Mouse (Mus musculus) CH12.LX (cell line): ENCODE measurements around the gene Camta1. TPM values are rescaled to one million over a fixed set of nuclear protein-coding genes. Genes with fewer than 3 reads are reported as not detected.
A peak's percentile ranks its signal among the peaks of the same experiment; 100 is the strongest.

ENCODE experiments used
- DNase-seq: peaks from one replicate; pipeline ENCODE4 v3.0.0-alpha.2; 2013; ENCODE audit errors: extremely low read depth
- H3K27ac ChIP-seq: 2 replicates; pipeline ENCODE4 v1.5.1; 2012; ENCODE audit warnings: low read depth, mild to moderate bottlenecking, control low read depth, moderate library complexity; ENCODE audit not compliant: insufficient read depth
- H3K27me3 ChIP-seq: replicated peaks from 2 replicates; pipeline ENCODE3; 2012; ENCODE audit warnings: inconsistent platforms
- H3K36me3 ChIP-seq, 2 experiments: replicated peaks in 1 of 2; 2 replicates each; pipeline versions ENCODE3 to v1.6.1; 2012; ENCODE audit warnings: inconsistent platforms in 1 of 2, low read length in 1 of 2, mild to moderate bottlenecking in 1 of 2, mixed read lengths in 1 of 2, moderate library complexity in 1 of 2; ENCODE audit not compliant: control insufficient read depth in 1 of 2, insufficient read depth in 1 of 2
- H3K4me1 ChIP-seq, 2 experiments: 2 replicates each; pipeline ENCODE4 v1.6.1; 2012; ENCODE audit warnings: inconsistent platforms in 1 of 2, moderate library complexity in 1 of 2; ENCODE audit not compliant: insufficient read depth in 2 of 2, control insufficient read depth in 1 of 2
- H3K4me2 ChIP-seq: 2 replicates; pipeline ENCODE4 v1.6.1; 2012; ENCODE audit warnings: low read depth, mild to moderate bottlenecking, control low read depth; ENCODE audit not compliant: poor library complexity, insufficient read depth, severe bottlenecking
- H3K4me3 ChIP-seq, 3 experiments: fragments of 150-350 bp in 1 of 3; sonication (generic) in 1 of 3; replicated peaks in 1 of 3; 2 replicates each; pipeline versions ENCODE3 to v1.5.1; 2011 to 2012; ENCODE audit warnings: low read depth in 2 of 3, low read length in 2 of 3, mild to moderate bottlenecking in 2 of 3, moderate library complexity in 2 of 3, control low read depth in 1 of 3, improper control_type of control experiment in 1 of 3, inconsistent platforms in 1 of 3, mixed read lengths in 1 of 3; ENCODE audit not compliant: poor library complexity in 1 of 3
- H3K79me2 ChIP-seq: replicated peaks from 2 replicates; pipeline ENCODE4 v1.6.1; 2012; ENCODE audit warnings: mild to moderate bottlenecking, moderate library complexity; ENCODE audit not compliant: control insufficient read depth, poor library complexity, insufficient read depth, severe bottlenecking; ENCODE audit errors: extremely low read depth
- H3K9ac ChIP-seq: 2 replicates; pipeline ENCODE4 v1.6.1; 2012; ENCODE audit warnings: low read depth, mild to moderate bottlenecking, control low read depth, moderate library complexity; ENCODE audit not compliant: insufficient read depth
- H3K9me3 ChIP-seq: replicated peaks from 2 replicates; pipeline ENCODE3; 2012; ENCODE audit warnings: low read length, inconsistent platforms, mixed read lengths
- CHD1 ChIP-seq: IDR thresholded peaks from 2 replicates; pipeline ENCODE4 v1.6.1; 2012; ENCODE audit warnings: low read depth, low read length, improper control_type of control experiment, inconsistent platforms
- CHD2 ChIP-seq: IDR thresholded peaks from 2 replicates; pipeline ENCODE4 v1.6.1; 2011; ENCODE audit warnings: low read length, improper control_type of control experiment
- CTCF ChIP-seq, 2 experiments: IDR thresholded peaks in 1 of 2; conservative IDR thresholded peaks in 1 of 2; 2 replicates each; pipeline ENCODE4 v1.5.1; 2011 to 2012; ENCODE audit warnings: low read depth in 2 of 2, low read length in 2 of 2, improper control_type of control experiment in 1 of 2, inconsistent platforms in 1 of 2, mild to moderate bottlenecking in 1 of 2, moderate library complexity in 1 of 2
- E2F4 ChIP-seq: IDR thresholded peaks from 2 replicates; pipeline ENCODE4 v1.6.1; 2011; ENCODE audit warnings: low read depth, low read length, improper control_type of control experiment; ENCODE audit not compliant: insufficient replicate concordance
- EP300 ChIP-seq: IDR thresholded peaks from 2 replicates; pipeline ENCODE4 v1.6.1; 2011; ENCODE audit warnings: low read length, improper control_type of control experiment
- GABPA ChIP-seq: IDR thresholded peaks from 2 replicates; pipeline ENCODE4 v1.6.1; 2012; ENCODE audit warnings: low read depth, low read length, improper control_type of control experiment, inconsistent platforms; ENCODE audit not compliant: insufficient replicate concordance
- HCFC1 ChIP-seq: IDR thresholded peaks from 2 replicates; pipeline ENCODE4 v1.6.1; 2012; ENCODE audit warnings: low read depth, mild to moderate bottlenecking, inconsistent platforms, low read length, improper control_type of control experiment
- JUND ChIP-seq: conservative IDR thresholded peaks from 2 replicates; pipeline ENCODE4 v1.6.1; 2011; ENCODE audit warnings: low read depth, low read length, improper control_type of control experiment
- MYC ChIP-seq: IDR thresholded peaks from 2 replicates; pipeline ENCODE4 v1.6.1; 2011; ENCODE audit warnings: low read depth, mild to moderate bottlenecking, improper control_type of control experiment, low read length
- NELFE ChIP-seq: IDR thresholded peaks from 2 replicates; pipeline ENCODE4 v1.6.1; 2011; ENCODE audit warnings: low read depth, low read length, improper control_type of control experiment
- NRF1 ChIP-seq: IDR thresholded peaks from 2 replicates; pipeline ENCODE4 v1.6.1; 2014; ENCODE audit warnings: low read depth, mild to moderate bottlenecking, inconsistent platforms, low read length, improper control_type of control experiment, moderate library complexity
- POLR2AphosphoS2 ChIP-seq: IDR thresholded peaks from 2 replicates; pipeline ENCODE4 v1.6.1; 2011; ENCODE audit warnings: low read depth, low read length, improper control_type of control experiment
- SMC3 ChIP-seq: IDR thresholded peaks from 2 replicates; pipeline ENCODE4 v1.6.1; 2011; ENCODE audit warnings: low read depth, low read length, improper control_type of control experiment
- TBP ChIP-seq: conservative IDR thresholded peaks from 2 replicates; pipeline ENCODE4 v1.6.1; 2011; ENCODE audit warnings: low read depth, low read length, improper control_type of control experiment
- ZC3H11A ChIP-seq: IDR thresholded peaks from 2 replicates; pipeline ENCODE4 v1.6.1; 2012; ENCODE audit warnings: low read depth, mild to moderate bottlenecking, inconsistent platforms, low read length, improper control_type of control experiment
- ZMIZ1 ChIP-seq: IDR thresholded peaks from 2 replicates; pipeline ENCODE4 v1.6.1; 2012; ENCODE audit warnings: low read depth, mild to moderate bottlenecking, inconsistent platforms, low read length, improper control_type of control experiment
- ZNF384 ChIP-seq: IDR thresholded peaks from 2 replicates; pipeline ENCODE4 v1.6.1; 2012; ENCODE audit warnings: low read depth, low read length, improper control_type of control experiment, inconsistent platforms
- dilution Hi-C: fragments of 300-500 bp; cut with MboI; formaldehyde crosslinking; loops from 2 replicates; pipeline ENCODE4 v1.14.3; 2020; ENCODE audit warnings: low sequenced_read_pairs; ENCODE audit not compliant: extremely low pct_unique_long_range_greater_than_20kb, extremely low pct_ligation_motif_present
- in situ Hi-C: fragments of 300-500 bp; cut with MboI; formaldehyde crosslinking; loops from 3 replicates; pipeline ENCODE4 v1.14.3; 2019; ENCODE audit warnings: low sequenced_read_pairs, low pct_ligation_motif_present, low pct_unique_long_range_greater_than_20kb, mixed read lengths
- polyA plus RNA-seq: library from polyadenylated mRNA; unstranded; fragments of >175 nt; gene quantifications from 2 replicates; pipeline ENCODE4 v1.2.1, GENCODE M21; 2012; ENCODE audit warnings: low read depth; ENCODE audit not compliant: insufficient read length
- total RNA-seq, 2 experiments: library from RNA; depleted of rRNA; stranded (reverse); fragments of 300-350 nt in 1 of 2; fragments of >200 nt in 1 of 2; gene quantifications; 2 replicates each; pipeline ENCODE4 v1.2.3; 2012 to 2014

Camta1 gene
- total and polyA plus RNA-seq, 3 experiments, result 9.9 to 32.5 (median 15.3) TPM

- no peaks in the 10 kb centered on the region for H3K36me3 ChIP-seq
- peaks cover 8% of the 10 kb centered on the region for H3K9me3 ChIP-seq
- H3K4me3 ChIP-seq, result no peak overlapping the region
- no peak overlapping the region for H3K4me2 ChIP-seq
- no peak for DNase-seq
- peaks cover 27% of the 10 kb centered on the region for H3K27me3 ChIP-seq
- H3K79me2 ChIP-seq, result no peaks in the 10 kb centered on the region
- in situ Hi-C loops, result loop anchor here (25.0 kb wide), 2 partner anchors 108 to 733 kb away; no protein-coding TSS in a partner anchor
- dilution Hi-C loops, result no loop called here
- TF ChIP-seq NELFE (no peak), JUND (no peak), CHD2 (no peak), TBP (no peak), SMC3 (no peak), CTCF (conservative IDR thresholded peaks at IDR 0.05 in 1 of 2, IDR thresholded peaks at IDR 0.05 in 1 of 2; ENCODE audit: low read depth in 2 of 2, low read length in 2 of 2) (no peak), MYC (no peak), HCFC1 (no peak), ZMIZ1 (no peak), CHD1 (no peak), POLR2AphosphoS2 (no peak)
- no peak overlapping the region for H3K9ac ChIP-seq
- H3K27ac ChIP-seq, result no peak overlapping the region
- no peaks in the 10 kb centered on the region for H3K4me1 ChIP-seq
Measured at GRCm38 (mm10) chr4:151895624-151896023, 33.9 kb upstream of the Camta1 start.

- H3K4me2 ChIP-seq, result no peak overlapping the region
- DNase-seq, result no peak
- H3K27ac ChIP-seq, result no peak overlapping the region
- no peak overlapping the region for H3K4me3 ChIP-seq
- H3K9me3 ChIP-seq, result peaks cover 6% of the 10 kb centered on the region
- H3K9ac ChIP-seq, result no peak overlapping the region
- peaks cover 34% of the 10 kb centered on the region for H3K27me3 ChIP-seq
- dilution Hi-C loops, result no loop called here
- no peaks in the 10 kb centered on the region for H3K4me1 ChIP-seq
- in situ Hi-C loops, result loop anchor here (25.0 kb wide), 2 partner anchors 108 to 733 kb away; no protein-coding TSS in a partner anchor
- TF ChIP-seq JUND, result no peak
- TF ChIP-seq E2F4, result no peak
- no peak for TF ChIP-seq HCFC1
- no peak for TF ChIP-seq NRF1
- TF ChIP-seq SMC3, result no peak
- no peak for TF ChIP-seq ZNF384
- TF ChIP-seq ZC3H11A, result no peak
- TF ChIP-seq, all 38 proteins: peak for 0
- no peaks in the 10 kb centered on the region for H3K36me3 ChIP-seq
- H3K79me2 ChIP-seq, result no peaks in the 10 kb centered on the region
Measured at GRCm38 (mm10) chr4:151894926-151895325, 33.2 kb upstream of the Camta1 start.

GRCm38 (mm10) chr4:151893241-151893640, 31.6 kb upstream of the Camta1 start:
- no peak overlapping the region for H3K4me3 ChIP-seq
- H3K27ac ChIP-seq, result no peak overlapping the region
- in situ Hi-C loops (loop anchor here (25.0 kb wide), 2 partner anchors 106 to 731 kb away; no protein-coding TSS in a partner anchor), dilution Hi-C loops (no loop called here)
- no peak overlapping the region for H3K4me2 ChIP-seq
- H3K9me3 ChIP-seq, result peaks cover 3% of the 10 kb centered on the region
- no peaks in the 10 kb centered on the region for H3K79me2 ChIP-seq
- no peak overlapping the region for H3K9ac ChIP-seq
- H3K36me3 ChIP-seq, result no peaks in the 10 kb centered on the region
- no peak for DNase-seq
- peaks cover 47% of the 10 kb centered on the region for H3K27me3 ChIP-seq
- H3K4me1 ChIP-seq, result no peaks in the 10 kb centered on the region
- TF ChIP-seq EP300 (no peak), GABPA (no peak), SMC3 (peak; percentile 51), CTCF (conservative IDR thresholded peaks at IDR 0.05 in 1 of 2, IDR thresholded peaks at IDR 0.05 in 1 of 2; ENCODE audit: low read depth in 2 of 2, low read length in 2 of 2) (peak in 1 of 2 experiments; percentile 46; a peak in 2 of 4 replicates)
